Mouse (Mus musculus): ENCODE data around the gene 4833439L19Rik.
A peak's percentile ranks its signal among the peaks of the same experiment; 100 is the strongest.

4833439L19Rik gene

GRCm38 (mm10) chr13:54521181-54521580 is 44.1 kb downstream of the 4833439L19Rik start:
- DNase-seq (ENCODE audit: low spot score in 2 of 2), result no peak

- DNase-seq (ENCODE audit: low spot score in 2 of 2), result no peak
Observed at GRCm38 (mm10) chr13:54520221-54520620, 45.0 kb downstream of the 4833439L19Rik start.

- DNase-seq (ENCODE audit: low spot score in 2 of 2), result no peak
Observed at GRCm38 (mm10) chr13:54505920-54506319, 59.3 kb downstream of the 4833439L19Rik start.

GRCm38 (mm10) chr13:54504611-54505260 is 60.5 kb downstream of the 4833439L19Rik start:
- no peak for DNase-seq (ENCODE audit: low spot score in 2 of 2)

- peak; percentile 54 to 62 for DNase-seq (ENCODE audit: low spot score in 2 of 2)
Observed at GRCm38 (mm10) chr13:54503604-54504521, 61.4 kb downstream of the 4833439L19Rik start, which contains the start of gene Simc1. Gene Simc1 (plus strand): TSS chr13:54503779.

GRCm38 (mm10) chr13:54503278-54503603 is 62.0 kb downstream of the 4833439L19Rik start:
- DNase-seq (ENCODE audit: low spot score in 2 of 2), result peak in 1 of 2 experiments; percentile 6

- DNase-seq (ENCODE audit: low spot score in 2 of 2), result no peak
Observed at GRCm38 (mm10) chr13:54501957-54502690, 63.1 kb downstream of the 4833439L19Rik start.

GRCm38 (mm10) chr13:54501352-54501751 is 63.9 kb downstream of the 4833439L19Rik start:
- DNase-seq (ENCODE audit: low spot score in 2 of 2), result no peak

Measured in right cerebral cortex, adult 2 months (tissue).